Mouse (Mus musculus) urinary bladder, adult 18-20 months (tissue): ENCODE results near the gene Sox5.
A peak's percentile ranks its signal among the peaks of the same experiment; 100 is the strongest.

Experiments
- DNase-seq, 2 experiments: peaks; one replicate each; pipeline ENCODE4 v3.0.0; 2022; ENCODE audit warnings: low spot score in 2 of 2, mixed read lengths in 2 of 2

Gene Sox5

DNA sequence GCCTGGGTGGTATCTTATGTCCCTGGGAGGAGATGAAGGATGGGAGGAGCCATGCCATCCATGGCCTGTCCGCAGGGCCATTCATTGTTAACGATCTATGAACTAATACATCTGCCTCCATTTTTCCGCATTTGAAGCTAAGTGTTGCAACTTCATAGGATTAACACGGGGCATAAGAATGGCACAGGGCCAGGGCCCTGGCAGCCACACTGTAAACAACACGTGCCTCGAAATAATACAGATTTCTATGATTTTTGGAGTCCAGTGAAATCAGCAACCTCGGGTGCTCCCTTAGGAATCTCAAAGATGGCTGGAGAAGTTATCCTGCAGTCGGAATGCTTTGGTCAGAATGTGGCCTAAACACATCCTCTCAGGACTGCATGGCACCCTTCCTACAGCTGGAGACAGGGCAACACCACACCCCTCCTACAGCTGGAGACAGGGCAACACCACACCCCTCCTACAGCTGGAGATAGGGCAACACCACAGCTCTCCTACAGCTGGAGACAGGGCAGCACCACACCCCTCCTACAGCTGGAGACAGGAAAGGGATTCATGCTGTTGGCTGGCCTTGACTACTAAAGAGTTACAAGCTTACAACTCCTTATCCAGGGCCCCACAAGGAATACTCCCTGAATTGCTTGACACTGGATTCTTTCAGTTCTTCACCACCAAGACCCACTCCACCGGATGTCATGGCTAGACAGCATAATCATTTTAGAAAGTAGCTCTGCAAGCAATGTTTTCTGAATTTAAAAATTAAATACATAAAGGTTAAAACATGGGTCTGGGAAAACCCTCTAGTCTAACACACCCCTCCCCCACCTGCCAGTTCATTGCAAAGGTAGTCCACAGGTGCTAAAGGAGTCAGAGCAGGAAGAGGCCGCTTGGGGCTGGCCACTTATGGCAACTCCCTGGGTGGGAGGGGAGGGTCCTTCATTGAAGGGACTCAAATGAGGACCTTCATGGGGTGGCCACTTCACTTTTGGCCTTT lies 122.4 kb downstream of the Sox5 start:
- no peak for DNase-seq

DNA sequence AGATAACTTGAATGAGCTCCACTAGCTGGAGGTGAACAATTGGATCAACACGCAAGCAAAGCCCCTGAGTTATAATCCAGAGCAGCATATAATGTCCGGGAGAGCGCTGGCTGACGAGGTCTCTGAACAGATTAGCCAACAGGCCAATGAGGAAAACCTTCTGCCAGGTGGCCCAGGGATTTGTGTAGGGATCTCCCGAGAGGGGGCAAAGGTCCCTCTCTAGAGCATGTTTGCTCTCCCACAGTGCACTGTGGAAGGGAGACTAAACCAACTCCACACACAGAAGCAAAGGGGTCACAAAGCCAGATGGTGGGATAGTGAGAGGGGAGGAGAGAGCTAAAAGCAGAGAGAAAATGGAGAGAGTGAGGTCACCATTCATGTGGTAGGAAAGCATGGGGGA lies 128.9 kb downstream of the Sox5 start:
- DNase-seq = no peak

DNA sequence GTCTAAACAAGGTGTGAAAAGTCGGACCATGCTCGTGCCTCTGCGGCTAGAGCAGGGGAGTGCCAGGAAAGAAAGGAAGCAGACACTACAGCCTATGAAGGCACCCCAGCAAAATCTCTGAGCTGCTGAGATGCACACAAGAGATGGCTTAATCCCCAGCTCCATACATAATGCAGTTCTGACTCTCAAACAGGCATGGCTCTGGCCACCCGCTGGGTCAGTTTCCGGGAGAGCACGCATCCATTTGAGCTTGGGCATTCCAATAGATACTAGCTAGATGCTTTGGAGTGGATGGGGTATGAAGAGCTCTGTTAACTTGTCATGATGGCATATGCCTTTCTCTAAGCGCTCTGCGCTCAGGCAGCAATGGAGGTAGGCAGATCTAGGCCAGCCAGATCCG lies 132.9 kb downstream of the Sox5 start:
- no peak for DNase-seq

DNA sequence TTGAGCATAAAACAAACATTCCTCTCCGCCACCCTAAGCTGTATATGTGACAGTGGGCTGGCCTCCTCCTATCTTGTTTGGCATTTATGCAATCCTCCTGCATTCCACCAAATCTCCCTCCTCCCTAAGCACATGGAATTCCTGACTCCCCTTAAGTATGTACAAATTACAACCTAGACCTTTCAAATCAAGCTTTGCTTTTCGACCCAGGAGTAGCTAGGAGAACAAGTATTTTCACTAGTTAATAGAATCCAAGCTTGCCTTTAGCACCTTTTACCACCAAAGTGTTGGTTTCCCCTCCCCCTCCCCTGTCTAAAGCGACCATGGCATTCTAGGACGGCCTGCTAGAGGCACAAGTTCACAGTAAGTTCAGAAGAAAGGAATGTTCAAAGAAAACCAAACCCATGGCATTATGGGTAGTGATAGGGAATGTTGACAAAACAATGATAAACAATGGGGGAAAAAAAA lies 133.6 kb downstream of the Sox5 start:
- DNase-seq = no peak

DNA sequence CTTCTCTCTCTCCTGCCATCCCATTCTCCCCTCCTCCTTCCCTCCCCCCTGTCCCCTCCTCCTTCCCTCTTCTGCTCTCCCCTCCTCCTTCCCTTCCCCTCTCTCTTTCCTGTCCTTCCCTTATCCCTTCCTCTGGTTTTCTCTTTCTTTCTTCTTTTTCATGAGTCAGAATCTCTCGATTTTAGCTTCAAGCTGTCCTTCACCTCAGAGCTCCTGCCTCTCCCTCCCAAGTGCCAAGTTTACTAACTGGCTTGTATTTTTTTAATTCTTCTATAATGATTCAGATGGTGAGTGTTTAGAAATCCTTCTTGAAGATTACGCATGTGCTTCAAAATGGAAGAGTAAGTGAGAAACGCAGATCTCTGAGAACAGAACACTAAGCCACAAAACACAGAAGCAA lies 135.4 kb downstream of the Sox5 start:
- no peak for DNase-seq

GRCm38 (mm10) chr6:144645796-144646195 lies 136.0 kb downstream of the Sox5 start:
- no peak for DNase-seq

DNA sequence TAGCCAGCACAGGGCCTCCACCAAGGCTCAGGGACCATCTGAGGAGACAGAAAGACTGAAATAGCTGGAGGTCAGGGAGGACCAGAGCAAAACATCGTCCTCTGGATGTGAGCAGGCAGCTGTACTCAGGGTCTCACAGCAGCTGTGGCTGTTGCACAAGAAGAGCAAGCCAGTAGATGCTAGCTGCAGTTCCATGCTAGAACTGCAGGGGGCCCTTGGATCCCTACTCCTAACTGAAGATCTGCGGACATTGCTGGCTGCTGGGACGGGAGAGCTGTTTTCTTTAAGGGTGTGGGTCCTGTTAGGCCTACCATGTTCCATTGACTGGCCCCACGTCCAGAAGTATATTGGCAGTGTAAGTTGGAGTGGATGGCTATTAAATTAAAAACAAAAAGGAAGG lies 137.1 kb downstream of the Sox5 start:
- no peak for DNase-seq

DNA sequence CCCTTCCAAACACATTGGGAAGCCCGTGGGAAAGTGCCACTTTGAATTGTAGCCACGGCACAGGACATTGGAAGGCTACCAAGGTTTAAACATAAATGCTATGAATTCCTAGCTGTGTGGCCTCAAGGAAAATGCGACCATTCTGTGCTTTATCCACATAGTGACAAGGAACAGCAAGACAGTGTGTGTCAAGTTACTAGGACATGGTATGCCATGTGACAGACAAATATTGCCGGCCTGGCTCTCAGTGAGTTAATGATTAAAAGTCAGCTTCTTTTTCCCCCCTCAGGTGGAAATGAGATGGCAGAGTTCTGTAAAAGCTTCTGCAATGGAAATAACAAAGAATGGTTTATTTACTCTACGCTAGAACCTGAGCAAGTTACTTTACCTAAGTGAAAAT lies 138.2 kb downstream of the Sox5 start:
- DNase-seq = no peak

GRCm38 (mm10) chr6:144641888-144642287 lies 139.9 kb downstream of the Sox5 start:
- no peak for DNase-seq

- no peak for DNase-seq
These were observed 141.2 kb downstream of the Sox5 start for GRCm38 (mm10) chr6:144640591-144640990.

DNA sequence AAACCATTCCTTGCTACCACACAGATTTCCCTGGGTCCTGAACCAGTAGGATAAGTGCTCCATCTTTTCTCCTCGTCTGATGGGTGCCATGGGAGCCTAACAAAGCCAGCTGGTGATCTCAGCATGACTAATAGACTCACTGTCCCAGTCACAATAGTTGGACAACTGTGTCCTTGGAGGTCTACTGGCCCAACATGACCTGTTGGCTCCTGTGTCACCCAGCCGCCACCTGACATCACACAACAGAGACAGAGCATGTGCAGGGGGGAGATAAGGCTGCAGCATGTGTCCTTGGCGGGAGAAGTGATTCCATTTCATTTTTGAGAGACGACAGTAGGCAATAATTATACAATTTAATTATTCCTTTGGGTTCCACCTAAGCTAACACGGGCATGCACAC lies 143.2 kb downstream of the Sox5 start:
- DNase-seq = no peak

GRCm38 (mm10) chr6:144627539-144628115 lies 154.2 kb downstream of the Sox5 start:
- DNase-seq = no peak

- peak; percentile 10 to 23 for DNase-seq
These were observed 160.5 kb downstream of the Sox5 start for GRCm38 (mm10) chr6:144621089-144621769.

DNA sequence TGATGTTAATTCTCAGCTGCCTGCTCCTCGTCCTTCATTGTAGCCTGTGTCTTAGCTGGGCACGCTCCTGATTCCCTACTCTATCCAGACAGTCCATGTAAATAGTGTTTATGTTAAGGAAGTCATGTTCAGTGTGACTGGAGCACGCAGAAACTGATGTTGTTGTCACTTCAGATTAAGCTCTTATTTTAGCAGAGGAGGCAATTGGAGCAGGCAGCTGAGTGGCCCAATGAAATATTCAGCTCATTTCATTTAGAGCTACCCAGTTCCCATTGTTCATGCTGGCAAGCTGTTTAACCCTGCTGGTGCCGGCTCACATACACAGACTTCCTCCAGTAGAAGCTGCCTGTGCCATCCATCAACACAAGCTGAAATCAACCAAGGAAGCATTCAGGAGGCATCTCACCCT lies 170.4 kb downstream of the Sox5 start:
- no peak for DNase-seq

- no peak for DNase-seq
These were observed 170.9 kb downstream of the Sox5 start for GRCm38 (mm10) chr6:144610878-144611277.

DNA sequence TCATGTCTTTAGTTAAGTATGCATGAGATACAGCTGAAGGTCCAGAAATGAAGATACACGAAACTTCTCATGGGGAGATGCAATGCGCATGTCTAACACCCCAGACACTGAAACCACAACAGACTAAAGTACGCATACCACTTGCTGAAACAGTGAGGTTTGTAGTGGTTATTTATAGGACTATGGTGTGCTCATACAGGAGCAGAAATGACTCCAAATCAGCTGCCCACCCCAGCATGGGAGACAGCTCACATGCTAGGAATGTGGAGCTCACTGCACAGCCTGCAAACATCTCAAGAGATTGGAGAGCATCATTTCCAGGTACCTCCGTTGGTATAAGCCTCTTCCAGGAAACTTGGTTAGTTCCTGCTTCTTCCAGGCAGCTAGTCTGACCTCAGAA lies 178.9 kb downstream of the Sox5 start:
- DNase-seq = no peak

DNA sequence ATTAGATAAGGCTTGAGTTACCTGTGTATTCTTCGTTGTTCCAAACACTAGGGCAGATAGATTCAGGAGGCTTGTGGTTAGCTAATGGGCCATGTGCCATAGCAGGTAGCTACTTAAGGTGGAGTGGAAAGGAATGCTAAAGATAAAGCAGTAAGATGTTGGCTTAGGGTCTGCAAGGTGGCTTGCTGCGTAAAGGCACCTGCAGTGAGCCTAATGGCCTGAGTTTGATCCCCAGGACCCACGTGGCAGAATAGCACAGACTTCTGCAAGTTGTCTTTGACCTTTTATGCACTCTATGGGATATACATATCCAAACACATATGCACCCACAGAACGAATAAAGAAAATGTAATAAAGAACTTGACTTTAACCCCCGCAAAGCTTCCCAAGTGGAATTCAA lies 181.4 kb downstream of the Sox5 start:
- DNase-seq = no peak

DNA sequence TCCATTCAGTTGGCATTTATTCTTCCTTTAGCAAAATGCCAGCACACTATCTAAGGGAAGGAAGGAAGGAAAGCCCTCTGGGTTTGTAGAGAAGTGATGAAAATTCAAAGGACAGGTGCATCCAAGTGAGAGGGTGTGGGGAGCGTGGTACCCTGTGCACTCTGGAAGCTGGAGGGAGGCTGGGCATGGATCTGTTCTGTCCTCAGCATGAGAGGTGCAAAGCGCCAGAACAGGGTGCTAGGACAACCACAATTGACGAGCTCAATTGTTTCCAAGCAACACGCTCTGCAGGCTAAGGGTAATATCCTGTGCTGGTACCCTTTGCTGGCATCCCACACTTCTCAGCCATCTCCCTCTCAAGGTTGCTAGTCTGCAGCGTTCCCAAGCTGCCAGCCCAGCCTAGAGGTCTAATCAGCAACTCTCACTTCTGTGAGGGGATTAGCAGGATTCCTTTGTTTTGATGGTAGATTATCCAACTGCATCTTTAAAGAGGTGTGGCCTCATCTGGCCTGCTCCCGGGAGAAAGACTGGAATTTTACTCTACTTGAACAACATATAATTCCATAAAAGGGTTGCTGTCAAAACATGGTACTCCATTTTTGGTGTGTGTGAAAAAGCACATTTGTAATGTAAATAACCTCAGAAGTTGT lies 183.3 kb downstream of the Sox5 start:
- DNase-seq = no peak

GRCm38 (mm10) chr6:144596536-144597210 lies 185.1 kb downstream of the Sox5 start:
- DNase-seq = no peak

- DNase-seq = no peak
These were observed 196.9 kb downstream of the Sox5 start for GRCm38 (mm10) chr6:144584854-144585253.

DNA sequence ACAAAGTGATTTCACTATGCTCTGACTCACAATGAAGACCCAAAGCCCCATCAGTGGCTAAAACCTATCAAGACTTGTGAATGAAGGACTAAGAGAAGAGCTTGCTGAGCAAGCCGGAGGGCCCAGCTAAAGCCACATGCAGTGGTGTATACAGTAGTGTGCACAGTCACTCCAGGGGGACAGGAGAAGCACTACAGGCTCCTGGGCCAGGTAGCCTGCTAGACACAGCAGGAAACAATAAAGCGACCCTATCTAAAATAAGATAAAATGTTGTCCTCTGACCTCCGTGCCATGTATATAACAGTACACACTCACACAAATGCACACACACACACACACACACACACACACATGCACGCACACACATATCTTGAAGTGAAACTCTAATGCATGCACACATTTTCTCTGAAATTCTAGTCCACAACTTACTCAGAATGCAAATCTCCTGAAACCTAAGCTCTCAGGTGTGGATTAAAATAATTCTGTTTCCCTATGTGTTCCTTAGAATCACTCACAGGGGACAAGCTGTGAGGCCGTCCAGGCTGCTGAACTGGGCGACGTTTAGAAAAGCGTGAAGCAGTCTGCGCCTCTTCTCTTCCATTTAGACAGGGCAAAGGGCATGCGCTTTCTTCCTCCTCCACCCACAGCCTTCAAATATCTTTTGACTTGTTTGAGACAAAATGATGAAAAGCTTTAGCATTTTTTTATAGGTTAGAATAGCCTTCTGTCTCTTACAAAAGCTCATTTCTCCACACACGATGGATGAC lies 197.5 kb downstream of the Sox5 start:
- DNase-seq = no peak
